Mouse (Mus musculus): ENCODE measurements around the gene Phactr2. TPM values are rescaled to one million over a fixed set of nuclear protein-coding genes. Genes with fewer than 3 reads are reported as not detected.
"Not testable (repeated sequence)": the region's sequence is repeated elsewhere in the genome, so short reads cannot be mapped to it uniquely, and the experiment has no call there.

Gene Phactr2
- polyA plus RNA-seq, 1 experiment, result 33.5 TPM

- TF ChIP-seq POLR2A (IDR thresholded peaks at IDR 0.05; ENCODE audit: borderline replicate concordance, extremely low read depth, low read depth, low read length) (no peak), CTCF (IDR thresholded peaks at IDR 0.05; ENCODE audit: insufficient read depth, low read length) (no peak)
- 60% methylated on average over 6 of the region's 6 CpGs for WGBS
- Histone ChIP-seq H3K4me1 (ENCODE audit: control insufficient read depth, insufficient read depth, low read length) (no peaks in the 10 kb centered on the region), H3K4me3 (replicated peaks; ENCODE audit: extremely low read depth, low read depth, low read length) (no peak overlapping the region)
- DNase-seq, result no peak
These were observed 15.5 kb upstream of the Phactr2 start for GRCm38 (mm10) chr10:13489671-13490070.

- no peak overlapping the region for H3K4me3 ChIP-seq (replicated peaks; ENCODE audit: extremely low read depth, low read depth, low read length)
- H3K4me1 ChIP-seq (ENCODE audit: control insufficient read depth, insufficient read depth, low read length), result no peaks in the 10 kb centered on the region
- TF ChIP-seq CTCF (IDR thresholded peaks at IDR 0.05; ENCODE audit: insufficient read depth, low read length) (no peak), POLR2A (IDR thresholded peaks at IDR 0.05; ENCODE audit: borderline replicate concordance, extremely low read depth, low read depth, low read length) (no peak)
- DNase-seq, result no peak
- WGBS, result 79% methylated on average over 4 of the region's 4 CpGs
These were observed 11.7 kb upstream of the Phactr2 start for GRCm38 (mm10) chr10:13485958-13486357.

- no peak for DNase-seq
- WGBS, result 74% methylated on average over 6 of the region's 6 CpGs
- TF ChIP-seq CTCF (IDR thresholded peaks at IDR 0.05; ENCODE audit: insufficient read depth, low read length) (no peak), POLR2A (IDR thresholded peaks at IDR 0.05; ENCODE audit: borderline replicate concordance, extremely low read depth, low read depth, low read length) (no peak)
- H3K4me3 ChIP-seq (replicated peaks; ENCODE audit: extremely low read depth, low read depth, low read length), result no peak overlapping the region
- no peaks in the 10 kb centered on the region for H3K4me1 ChIP-seq (ENCODE audit: control insufficient read depth, insufficient read depth, low read length)
These were observed 5.1 kb upstream of the Phactr2 start for GRCm38 (mm10) chr10:13479341-13479740.

DNA sequence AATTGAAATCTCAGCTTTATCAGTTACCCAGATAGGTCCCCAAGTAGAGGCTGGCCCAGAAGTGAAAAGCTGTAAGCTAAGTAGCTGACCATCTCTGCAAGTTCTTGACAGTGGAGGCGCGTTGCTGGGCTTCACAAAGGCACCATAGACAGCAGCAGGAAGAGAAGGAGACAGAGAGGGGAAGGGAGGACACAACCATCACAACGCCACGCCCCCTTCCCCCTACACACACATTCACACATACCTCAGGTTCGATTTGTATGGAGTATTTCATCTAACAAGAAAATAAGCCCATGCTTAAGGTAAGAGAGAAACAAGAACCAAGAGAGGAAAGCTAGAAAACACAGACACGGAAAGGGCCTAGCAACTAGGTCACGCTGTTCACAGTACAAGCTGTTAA, 909 bp upstream of the Phactr2 start:
- TF ChIP-seq CTCF (IDR thresholded peaks at IDR 0.05; ENCODE audit: insufficient read depth, low read length) (no peak), POLR2A (IDR thresholded peaks at IDR 0.05; ENCODE audit: borderline replicate concordance, extremely low read depth, low read depth, low read length) (no peak)
- DNase-seq, result no peak
- Histone ChIP-seq H3K4me1 (ENCODE audit: control insufficient read depth, insufficient read depth, low read length) (no peaks in the 10 kb centered on the region), H3K4me3 (replicated peaks; ENCODE audit: extremely low read depth, low read depth, low read length) (no peak overlapping the region)
- WGBS, result 44% methylated on average over 7 of the region's 7 CpGs

GRCm38 (mm10) chr10:13474568-13474955, 350 bp upstream of the Phactr2 start:
- TF ChIP-seq CTCF (IDR thresholded peaks at IDR 0.05; ENCODE audit: insufficient read depth, low read length), result no peak
- no peak for TF ChIP-seq POLR2A (IDR thresholded peaks at IDR 0.05; ENCODE audit: borderline replicate concordance, extremely low read depth, low read depth, low read length)
- DNase-seq, result no peak

DNA sequence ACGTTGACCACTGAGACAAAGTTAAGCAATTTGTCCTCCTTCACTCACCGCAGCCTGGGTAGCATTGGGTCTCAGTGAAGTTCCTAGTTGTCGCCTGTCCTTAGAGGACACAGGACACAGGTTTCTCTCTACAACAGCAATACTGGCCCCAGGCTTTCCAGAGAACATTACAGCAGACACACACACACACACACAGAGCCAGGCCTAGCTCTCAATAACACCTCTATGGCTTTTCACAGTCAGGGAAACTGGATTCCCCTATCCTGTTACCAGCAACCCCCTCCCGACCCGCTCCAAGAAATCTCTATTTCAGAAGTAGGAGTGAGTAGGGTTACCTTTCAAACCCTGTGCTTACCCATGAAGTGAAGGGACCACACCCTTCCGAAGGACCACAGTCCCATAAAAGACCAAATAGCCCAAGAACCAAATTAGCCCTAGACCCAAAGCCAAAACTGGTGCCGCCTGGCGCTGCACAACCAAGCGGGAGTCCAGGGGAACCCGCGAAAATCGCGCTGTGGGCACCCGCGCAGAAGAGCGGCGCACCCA, 852 bp downstream of the Phactr2 start:
- Histone ChIP-seq H3K4me3 (replicated peaks; ENCODE audit: extremely low read depth, low read depth, low read length) (peak overlapping the region; percentile 38), H3K4me1 (ENCODE audit: control insufficient read depth, insufficient read depth, low read length) (no peaks in the 10 kb centered on the region)
- WGBS, result 21% methylated on average over 17 of the region's 17 CpGs
- TF ChIP-seq CTCF (IDR thresholded peaks at IDR 0.05; ENCODE audit: insufficient read depth, low read length), result no peak
- no peak for TF ChIP-seq POLR2A (IDR thresholded peaks at IDR 0.05; ENCODE audit: borderline replicate concordance, extremely low read depth, low read depth, low read length)
- DNase-seq, result no peak

More at GRCm38 (mm10) chr10:13474568-13474955, 350 bp upstream of the Phactr2 start:
- H3K4me3 ChIP-seq (replicated peaks; ENCODE audit: extremely low read depth, low read depth, low read length), result peak overlapping the region; percentile 19
- no peaks in the 10 kb centered on the region for H3K4me1 ChIP-seq (ENCODE audit: control insufficient read depth, insufficient read depth, low read length)
- WGBS, result 7% methylated on average over 10 of the region's 10 CpGs

- no peak for DNase-seq
- TF ChIP-seq POLR2A (IDR thresholded peaks at IDR 0.05; ENCODE audit: borderline replicate concordance, extremely low read depth, low read depth, low read length), result no peak
- no peak for TF ChIP-seq CTCF (IDR thresholded peaks at IDR 0.05; ENCODE audit: insufficient read depth, low read length)
- Histone ChIP-seq H3K4me1 (ENCODE audit: control insufficient read depth, insufficient read depth, low read length) (no peaks in the 10 kb centered on the region), H3K4me3 (replicated peaks; ENCODE audit: extremely low read depth, low read depth, low read length) (no peak overlapping the region)
- WGBS, result 69% methylated on average over 3 of the region's 3 CpGs
These were observed 4.0 kb downstream of the Phactr2 start for GRCm38 (mm10) chr10:13470236-13470635.

DNA sequence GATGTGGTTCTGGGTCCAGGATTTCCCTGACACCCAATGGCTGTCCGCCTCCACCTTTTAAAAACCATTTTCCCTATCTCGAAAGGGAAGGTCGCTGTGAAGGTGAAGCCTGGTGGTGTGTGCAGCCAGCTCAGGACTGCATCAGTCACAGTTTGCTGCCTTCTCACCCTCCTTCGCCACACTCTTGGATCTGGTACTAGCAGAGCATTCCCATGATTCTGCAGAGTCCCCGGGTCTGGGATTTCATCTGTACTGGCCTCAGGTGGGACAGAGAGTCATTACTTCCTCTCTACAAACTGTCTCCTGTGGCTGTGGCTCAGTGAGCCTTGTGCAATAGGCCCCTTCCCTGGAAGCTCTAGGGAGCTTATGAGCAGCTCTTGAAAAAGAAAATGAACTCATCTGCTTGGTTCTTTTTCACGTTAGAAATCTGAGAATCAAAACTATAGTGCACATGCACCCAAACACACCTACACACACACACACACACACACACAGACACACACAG, 6.1 kb downstream of the Phactr2 start:
- H3K4me3 ChIP-seq (replicated peaks; ENCODE audit: extremely low read depth, low read depth, low read length); H3K4me1 ChIP-seq (ENCODE audit: control insufficient read depth, insufficient read depth, low read length); DNase-seq: not testable (repeated sequence)
- 69% methylated on average over 6 of the region's 6 CpGs for WGBS

- no peak for DNase-seq
- 58% methylated on average over 5 of the region's 5 CpGs for WGBS
- Histone ChIP-seq H3K4me1 (ENCODE audit: control insufficient read depth, insufficient read depth, low read length) (no peaks in the 10 kb centered on the region), H3K4me3 (replicated peaks; ENCODE audit: extremely low read depth, low read depth, low read length) (no peak overlapping the region)
- TF ChIP-seq CTCF (IDR thresholded peaks at IDR 0.05; ENCODE audit: insufficient read depth, low read length) (no peak), POLR2A (IDR thresholded peaks at IDR 0.05; ENCODE audit: borderline replicate concordance, extremely low read depth, low read depth, low read length) (no peak)
These were observed 7.3 kb downstream of the Phactr2 start for GRCm38 (mm10) chr10:13466925-13467324.

- 82% methylated on average over 3 of the region's 3 CpGs for WGBS
- H3K4me1 ChIP-seq (ENCODE audit: control insufficient read depth, insufficient read depth, low read length); DNase-seq; H3K4me3 ChIP-seq (replicated peaks; ENCODE audit: extremely low read depth, low read depth, low read length): not testable (repeated sequence)
These were observed 9.9 kb downstream of the Phactr2 start for GRCm38 (mm10) chr10:13464295-13464694.
